Mouse (Mus musculus) MEL (cell line): ENCODE results near the gene Rufy4. TPM values are rescaled to one million over a fixed set of nuclear protein-coding genes. Genes with fewer than 3 reads are reported as not detected.
"Not testable (repeated sequence)": the region's sequence is repeated elsewhere in the genome, so short reads cannot be mapped to it uniquely, and the experiment has no call there.

Experiments
- DNase-seq: peaks from one replicate; pipeline ENCODE4 v3.0.0; 2011; ENCODE audit warnings: low read depth, low spot score
- H3K27ac ChIP-seq: 2 replicates; pipeline ENCODE4 v1.5.1; 2012; ENCODE audit warnings: low read depth, mild to moderate bottlenecking, control low read depth, low read length, moderate library complexity; ENCODE audit not compliant: control insufficient read depth
- H3K27me3 ChIP-seq, 2 experiments: fragments of 150-350 bp in 1 of 2; sonication (generic) in 1 of 2; 2 replicates each; pipeline ENCODE4 v1.6.1; 2012; ENCODE audit warnings: low read length in 2 of 2, mild to moderate bottlenecking in 2 of 2, improper control_type of control experiment in 1 of 2, moderate library complexity in 1 of 2; ENCODE audit not compliant: insufficient read depth in 2 of 2, control insufficient read depth in 1 of 2
- H3K36me3 ChIP-seq, 2 experiments: 2 replicates each; pipeline ENCODE4 v1.6.1; 2012 to 2014; ENCODE audit warnings: low read length in 2 of 2, improper control_type of control experiment in 1 of 2, inconsistent platforms in 1 of 2, mild to moderate bottlenecking in 1 of 2; ENCODE audit not compliant: insufficient read depth in 2 of 2, control insufficient read depth in 1 of 2
- H3K4me1 ChIP-seq, 2 experiments: fragments of 150-350 bp in 1 of 2; sonication (generic) in 1 of 2; 2 replicates each; pipeline ENCODE4 v1.6.1; 2012; ENCODE audit warnings: low read length in 2 of 2, improper control_type of control experiment in 1 of 2, mild to moderate bottlenecking in 1 of 2; ENCODE audit not compliant: insufficient read depth in 2 of 2, control insufficient read depth in 1 of 2
- H3K4me3 ChIP-seq, 2 experiments: fragments of 150-350 bp in 1 of 2; sonication (generic) in 1 of 2; 2 replicates each; pipeline ENCODE4 v1.5.1; 2012; ENCODE audit warnings: low read depth in 2 of 2, low read length in 2 of 2, mild to moderate bottlenecking in 2 of 2, moderate library complexity in 2 of 2, control low read depth in 1 of 2, improper control_type of control experiment in 1 of 2; ENCODE audit not compliant: control insufficient read depth in 1 of 2, insufficient read depth in 1 of 2
- H3K79me2 ChIP-seq: 2 replicates; pipeline ENCODE4 v1.6.1; 2012; ENCODE audit warnings: mild to moderate bottlenecking, low read length, moderate library complexity; ENCODE audit not compliant: control insufficient read depth, poor library complexity, insufficient read depth
- H3K9ac ChIP-seq: 2 replicates; pipeline ENCODE4 v1.6.1; 2012; ENCODE audit warnings: low read depth, mild to moderate bottlenecking, control low read depth, low read length, moderate library complexity; ENCODE audit not compliant: control insufficient read depth, poor library complexity, severe bottlenecking
- H3K9me3 ChIP-seq: fragments of 150-350 bp; sonication (generic); replicated peaks from 2 replicates; pipeline ENCODE4 v1.6.1; 2012; ENCODE audit warnings: mild to moderate bottlenecking, low read length, improper control_type of control experiment, moderate library complexity; ENCODE audit not compliant: insufficient read depth
- CTCF ChIP-seq, 3 experiments: IDR thresholded peaks in 2 of 3; conservative IDR thresholded peaks in 1 of 3; 2 replicates each; pipeline ENCODE4 v1.5.1; 2011 to 2012; ENCODE audit warnings: low read length in 3 of 3, low read depth in 2 of 3, mild to moderate bottlenecking in 2 of 3, improper control_type of control experiment in 1 of 3, inconsistent platforms in 1 of 3, mixed read lengths in 1 of 3, moderate library complexity in 1 of 3; ENCODE audit not compliant: control insufficient read depth in 1 of 3, insufficient read depth in 1 of 3, poor library complexity in 1 of 3, severe bottlenecking in 1 of 3
- EP300 ChIP-seq, 2 experiments: IDR thresholded peaks; 2 replicates each; pipeline ENCODE4 v1.6.1; 2011; ENCODE audit warnings: improper control_type of control experiment in 2 of 2, low read length in 2 of 2, low read depth in 1 of 2, mild to moderate bottlenecking in 1 of 2
- ETS1 ChIP-seq: IDR thresholded peaks from 2 replicates; pipeline ENCODE4 v1.6.1; 2012; ENCODE audit warnings: low read depth, mild to moderate bottlenecking, inconsistent platforms, low read length, improper control_type of control experiment, moderate library complexity
- GABPA ChIP-seq: IDR thresholded peaks from 2 replicates; pipeline ENCODE4 v1.6.1; 2012; ENCODE audit warnings: low read depth, mild to moderate bottlenecking, inconsistent platforms, low read length, improper control_type of control experiment, moderate library complexity
- GATA1 ChIP-seq: IDR thresholded peaks from 2 replicates; pipeline ENCODE4 v1.6.1; 2011; ENCODE audit warnings: low read depth, low read length, improper control_type of control experiment
- MAX ChIP-seq: IDR thresholded peaks from 2 replicates; pipeline ENCODE4 v1.6.1; 2011; ENCODE audit warnings: low read length, improper control_type of control experiment
- MYB ChIP-seq: IDR thresholded peaks from 2 replicates; pipeline ENCODE4 v1.6.1; 2011; ENCODE audit warnings: mild to moderate bottlenecking, low read depth, low read length, improper control_type of control experiment
- NRF1 ChIP-seq: IDR thresholded peaks from 2 replicates; pipeline ENCODE4 v1.6.1; 2014; ENCODE audit warnings: low read depth, mild to moderate bottlenecking, inconsistent platforms, low read length, improper control_type of control experiment, moderate library complexity; ENCODE audit not compliant: poor library complexity, insufficient read depth, severe bottlenecking
- POLR2AphosphoS5 ChIP-seq: IDR thresholded peaks from 2 replicates; pipeline ENCODE4 v1.6.1; 2012; ENCODE audit warnings: low read depth, borderline replicate concordance, mild to moderate bottlenecking, inconsistent platforms, low read length, moderate library complexity, mixed read lengths
- RAD21 ChIP-seq: IDR thresholded peaks from 2 replicates; pipeline ENCODE4 v1.6.1; 2011; ENCODE audit warnings: mild to moderate bottlenecking, low read depth, low read length, improper control_type of control experiment
- RCOR1 ChIP-seq: IDR thresholded peaks from 2 replicates; pipeline ENCODE4 v1.6.1; 2012; ENCODE audit warnings: low read depth, mild to moderate bottlenecking, inconsistent platforms, low read length, improper control_type of control experiment
- SMC3 ChIP-seq: IDR thresholded peaks from 2 replicates; pipeline ENCODE4 v1.6.1; 2011; ENCODE audit warnings: low read depth, low read length, improper control_type of control experiment
- TBP ChIP-seq: IDR thresholded peaks from 2 replicates; pipeline ENCODE4 v1.8.0; 2011; ENCODE audit warnings: low read depth, low read length, improper control_type of control experiment
- TCF12 ChIP-seq: IDR thresholded peaks from 2 replicates; pipeline ENCODE4 v1.6.1; 2014; ENCODE audit warnings: low read depth, mild to moderate bottlenecking, inconsistent platforms, low read length, improper control_type of control experiment, moderate library complexity
- USF2 ChIP-seq, 2 experiments: IDR thresholded peaks; 2 replicates each; pipeline ENCODE4 v1.6.1; 2011 to 2012; ENCODE audit warnings: improper control_type of control experiment in 2 of 2, low read length in 2 of 2, borderline replicate concordance in 1 of 2, inconsistent platforms in 1 of 2, low read depth in 1 of 2, mild to moderate bottlenecking in 1 of 2; ENCODE audit not compliant: insufficient read depth in 1 of 2
- ZNF384 ChIP-seq: IDR thresholded peaks from 2 replicates; pipeline ENCODE4 v1.6.1; 2012; ENCODE audit warnings: low read depth, mild to moderate bottlenecking, inconsistent platforms, low read length, improper control_type of control experiment
- polyA plus RNA-seq, 2 experiments: library from polyadenylated mRNA; stranded (reverse) in 1 of 2; unstranded in 1 of 2; fragments of >175 nt in 1 of 2; fragments of >200 nt in 1 of 2; gene quantifications; 2 replicates each; pipeline versions ENCODE4 v1.2.1 to v1.2.4; 2012; ENCODE audit warnings: low replicate concordance in 2 of 2, low read depth in 1 of 2; ENCODE audit not compliant: insufficient read length in 2 of 2, insufficient read depth in 1 of 2, missing spikeins in 1 of 2
- total RNA-seq: library from RNA; depleted of rRNA; stranded (reverse); fragments of 300-350 nt; gene quantifications from 2 replicates; pipeline ENCODE4 v1.2.3, GENCODE M21; 2012

The Rufy4 gene
- total and polyA plus RNA-seq, 3 experiments, result 0.04 to 0.10 TPM; not detected in 1

DNA sequence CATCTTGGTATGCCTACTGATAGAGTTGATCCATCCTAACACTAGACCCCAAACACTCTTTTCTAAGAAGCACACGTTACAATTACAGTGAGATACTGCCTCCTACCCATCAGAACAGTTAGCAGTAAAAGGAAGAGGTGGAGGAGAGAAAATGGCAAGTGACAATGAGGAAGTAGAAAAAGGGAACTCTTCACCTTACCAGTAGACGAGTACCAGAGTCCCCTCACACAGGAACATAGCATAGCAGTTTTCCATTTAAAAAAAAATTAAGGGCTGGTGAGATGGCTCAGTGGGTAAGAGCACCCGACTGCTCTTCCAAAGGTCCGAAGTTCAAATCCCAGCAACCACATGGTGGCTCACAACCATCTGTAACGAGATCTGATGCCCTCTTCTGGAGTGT is 34.3 kb downstream of the Rufy4 start:
- H3K27ac ChIP-seq, H3K27me3 ChIP-seq, H3K4me1 ChIP-seq: not testable (repeated sequence)

DNA sequence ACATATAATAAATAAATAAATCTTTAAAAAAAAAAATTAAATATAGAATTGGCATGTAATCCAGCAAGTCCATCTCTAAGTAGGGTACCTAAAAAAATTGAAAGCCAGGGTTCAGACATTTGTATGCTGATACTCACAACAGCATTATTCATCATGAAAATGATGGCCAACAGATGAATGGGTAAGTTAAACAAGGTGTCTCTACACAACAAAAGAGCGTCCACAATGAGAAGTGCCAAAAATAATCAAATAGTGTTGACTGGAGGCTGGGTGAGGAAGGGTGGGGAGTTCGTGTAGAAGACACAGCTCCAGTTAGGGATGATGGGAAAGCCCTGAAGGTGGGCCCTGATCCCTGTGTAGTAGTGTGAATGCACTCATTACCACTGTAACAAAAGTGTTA is 34.7 kb downstream of the Rufy4 start:
- Histone ChIP-seq H3K36me3 (no peaks in the 10 kb centered on the region), H3K27ac (no peak overlapping the region)
- peak; percentile 28; the same call in 1 of the 2 replicates for TF ChIP-seq TBP
- TF ChIP-seq ZNF384, result 0 out of 2 replicates have a peak, but pooled peaks have one; percentile 8
- TF ChIP-seq SMC3, result no peak
- TF ChIP-seq, all 39 proteins: peak for 2
- H3K9ac ChIP-seq, result no peak overlapping the region
- H3K4me3 ChIP-seq, result no peak overlapping the region
- H3K27me3 ChIP-seq, result no peaks in the 10 kb centered on the region
- H3K79me2 ChIP-seq, result no peaks in the 10 kb centered on the region
- DNase-seq, result peak; percentile 62
- H3K4me1 ChIP-seq, result no peaks in the 10 kb centered on the region
- H3K9me3 ChIP-seq, result no peaks in the 10 kb centered on the region

More for the DNA sequence above, 34.3 kb downstream of the Rufy4 start:
- H3K36me3 ChIP-seq, H3K4me3 ChIP-seq, H3K9ac ChIP-seq, H3K79me2 ChIP-seq, H3K9me3 ChIP-seq: not testable (repeated sequence)
- TF ChIP-seq CTCF (IDR thresholded peaks at IDR 0.05 in 2 of 3, conservative IDR thresholded peaks at IDR 0.05 in 1 of 3; ENCODE audit: control insufficient read depth in 1 of 3, insufficient read depth in 1 of 3, low read depth in 2 of 3, low read length in 3 of 3, poor library complexity in 1 of 3, severe bottlenecking in 1 of 3), result 0 out of 6 replicates have a peak, but pooled peaks of 1 of the 3 experiments have one; percentile 6
- TF ChIP-seq EP300 (IDR thresholded peaks at IDR 0.05; ENCODE audit: low read depth in 1 of 2, low read length in 2 of 2), result peak; percentile 17 to 70; a peak in 1 of 4 replicates
- peak; percentile 79 for TF ChIP-seq ZNF384
- peak; percentile 95 for TF ChIP-seq TBP
- DNase-seq, result peak; percentile 80

DNA sequence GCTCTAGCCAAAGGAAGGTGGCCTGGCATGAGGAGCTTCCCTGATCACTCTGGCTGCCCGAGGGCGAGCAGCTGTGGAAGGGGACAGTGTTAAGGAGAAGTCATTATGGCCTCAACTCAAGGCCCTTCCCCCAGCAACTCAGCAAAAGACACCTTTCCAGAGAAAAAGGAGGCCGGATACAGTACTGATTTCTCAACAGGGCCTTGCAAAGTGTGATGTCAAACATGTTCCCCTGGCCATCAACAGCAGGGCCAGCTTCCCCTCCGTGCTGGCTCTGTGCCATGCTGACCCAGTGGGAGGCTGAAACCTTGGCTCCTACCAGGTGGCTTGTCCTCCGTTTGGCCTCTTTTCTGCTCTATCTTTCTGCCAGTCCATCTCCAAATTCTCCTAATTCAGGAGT is 41.8 kb downstream of the Rufy4 start:
- no peak overlapping the region for H3K9ac ChIP-seq
- H3K79me2 ChIP-seq, result no peaks in the 10 kb centered on the region
- no peak for DNase-seq
- TF ChIP-seq GABPA (no peak), NRF1 (no peak), MAX (no peak), TCF12 (no peak), GATA1 (no peak), MYB (no peak), ETS1 (no peak), RCOR1 (no peak), POLR2AphosphoS5 (no peak), RAD21 (no peak), USF2 (IDR thresholded peaks at IDR 0.05; ENCODE audit: borderline replicate concordance in 1 of 2, insufficient read depth in 1 of 2, low read depth in 1 of 2, low read length in 2 of 2) (no peak)
- no peak overlapping the region for H3K4me3 ChIP-seq
- H3K27me3 ChIP-seq, result no peaks in the 10 kb centered on the region
- peaks cover 0 to 2% of the 10 kb centered on the region in 2 experiments; a peak in 2 of 4 replicates for H3K36me3 ChIP-seq
- H3K9me3 ChIP-seq, result no peaks in the 10 kb centered on the region
- no peak overlapping the region for H3K27ac ChIP-seq
- peaks cover 0 to 3% of the 10 kb centered on the region in 2 experiments; a peak in 2 of 4 replicates for H3K4me1 ChIP-seq
